Mouse (Mus musculus) CD4-positive, CD25-positive, alpha-beta regulatory T cell, adult 9 weeks (primary cell): ENCODE results near the gene Kdm4c. TPM values are rescaled to one million over a fixed set of nuclear protein-coding genes. Genes with fewer than 3 reads are reported as not detected.

Source experiments
- polyA plus RNA-seq: library from polyadenylated mRNA; unstranded; fragments of 100-300 nt; shearing (Covaris generic); gene quantifications from one replicate; pipeline ENCODE4 v1.2.1, GENCODE M21; 2017

Kdm4c gene
- 49.6 TPM for polyA plus RNA-seq

GRCm38 (mm10) chr4:74242176-74242575 is at the start of gene Kdm4c:
Kdm4c (plus strand) TSS chr4:74242497.

Other genes with a start within 250 kb of the Kdm4c start
- not detected for gene Frmd3, start 229.1 kb upstream of the Kdm4c start, polyA plus RNA-seq